Mouse (Mus musculus) brain, embryonic 14.5 days (tissue): ENCODE measurements around the gene Rnf186.

ENCODE experiments used
- CTCF ChIP-seq: fragments of 200-500 bp; IDR thresholded peaks from 2 replicates; pipeline ENCODE4 v1.5.1; 2012; ENCODE audit warnings: inconsistent platforms, mild to moderate bottlenecking, moderate library complexity, borderline replicate concordance; ENCODE audit not compliant: insufficient read depth, insufficient read length; ENCODE audit errors: extremely low read depth
- POLR2A ChIP-seq: fragments of 200-500 bp; IDR thresholded peaks from 2 replicates; pipeline ENCODE4 v1.6.1; 2012; ENCODE audit warnings: mild to moderate bottlenecking, inconsistent platforms, borderline replicate concordance; ENCODE audit not compliant: poor library complexity, insufficient read depth, insufficient read length, severe bottlenecking; ENCODE audit errors: extremely low read depth

DNA sequence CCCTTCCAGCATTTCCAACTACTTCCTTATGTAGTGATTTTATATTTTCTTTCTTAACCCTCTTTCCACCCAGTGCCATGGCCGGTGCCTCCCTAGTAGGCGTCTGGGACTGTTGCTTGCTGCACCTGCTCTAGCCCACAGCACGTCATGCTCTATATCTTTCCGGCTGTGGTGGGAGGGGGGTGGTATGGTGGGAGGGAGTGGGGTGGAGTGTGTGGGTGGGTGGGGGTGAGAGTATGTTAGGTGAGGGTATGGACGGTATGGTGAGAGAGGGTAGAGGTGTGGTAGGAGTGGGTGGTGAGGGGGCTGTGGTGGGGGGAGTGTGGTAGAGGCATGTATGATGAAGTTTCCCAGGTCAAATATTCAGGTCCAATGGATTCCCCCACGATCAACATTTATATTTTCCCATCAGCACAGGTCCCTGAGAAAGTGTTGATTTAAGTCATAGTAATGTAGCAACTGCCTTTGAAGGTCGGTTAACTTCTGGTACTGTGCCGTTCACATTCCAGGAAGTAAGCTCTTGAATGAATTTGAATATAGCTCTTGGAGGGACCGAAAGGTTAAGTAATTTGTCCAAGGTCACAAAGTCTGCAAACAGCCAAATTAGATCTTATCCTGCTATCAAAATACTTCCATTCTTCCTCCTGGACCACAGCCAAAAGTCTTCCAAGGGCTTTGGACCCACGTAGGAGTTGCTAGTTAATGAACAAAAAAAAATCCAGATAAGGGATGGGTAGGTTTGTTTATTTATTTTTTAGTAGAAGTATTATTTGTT is 28.2 kb upstream of the Rnf186 start:
- TF ChIP-seq CTCF (no peak), POLR2A (no peak)
